Mouse (Mus musculus): ENCODE results near the gene Ccm2l. TPM values are rescaled to one million over a fixed set of nuclear protein-coding genes. Genes with fewer than 3 reads are reported as not detected.

Ccm2l gene
- polyA plus RNA-seq, 1 experiment from 2014 or later: 2.4 TPM

Other genes with a start within 250 kb of the Ccm2l start
- gene Bcl2l1, start 234.2 kb upstream of the Ccm2l start, polyA plus RNA-seq (2015; fragmentation: Nextera tagmentation; extraction: Ambion mirVana): 151 and 153 TPM in 2 replicates
- gene Tpx2, start 218.0 kb upstream of the Ccm2l start, polyA plus RNA-seq (2015; fragmentation: Nextera tagmentation; extraction: Ambion mirVana): 15.1 and 21.3 TPM in 2 replicates
- gene Mylk2, start 154.6 kb upstream of the Ccm2l start, polyA plus RNA-seq (2015; fragmentation: Nextera tagmentation; extraction: Ambion mirVana): not detected in 2 replicates
- gene Foxs1, start 132.7 kb upstream of the Ccm2l start, polyA plus RNA-seq (2015; fragmentation: Nextera tagmentation; extraction: Ambion mirVana): 3.5 and 3.6 TPM in 2 replicates
- 7.8 and 9.9 TPM in 2 replicates for gene Dusp15, start 114.3 kb upstream of the Ccm2l start, polyA plus RNA-seq (2015; fragmentation: Nextera tagmentation; extraction: Ambion mirVana)
- gene Ttll9, start 103.5 kb upstream of the Ccm2l start, polyA plus RNA-seq (2015; fragmentation: Nextera tagmentation; extraction: Ambion mirVana): 4.3 and 4.9 TPM in 2 replicates
- gene Pdrg1, start 50.5 kb upstream of the Ccm2l start, polyA plus RNA-seq (2015; fragmentation: Nextera tagmentation; extraction: Ambion mirVana): 192 and 206 TPM in 2 replicates
- 1.5 and 2.3 TPM in 2 replicates for gene Xkr7, start 34.1 kb upstream of the Ccm2l start, polyA plus RNA-seq (2015; fragmentation: Nextera tagmentation; extraction: Ambion mirVana)
- 2.3 and 3.1 TPM in 2 replicates for gene Hck, start 42.5 kb downstream of the Ccm2l start, polyA plus RNA-seq (2015; fragmentation: Nextera tagmentation; extraction: Ambion mirVana)
- 69.7 and 81.7 TPM in 2 replicates for gene Tm9sf4, start 95.3 kb downstream of the Ccm2l start, polyA plus RNA-seq (2015; fragmentation: Nextera tagmentation; extraction: Ambion mirVana)
- 20.8 and 21.1 TPM in 2 replicates for gene Tspyl3, start 159.5 kb downstream of the Ccm2l start, polyA plus RNA-seq (2015; fragmentation: Nextera tagmentation; extraction: Ambion mirVana)
- 7.1 and 8.3 TPM in 2 replicates for gene Plagl2, start 175.5 kb downstream of the Ccm2l start, polyA plus RNA-seq (2015; fragmentation: Nextera tagmentation; extraction: Ambion mirVana)
- 4.9 and 5.5 TPM in 2 replicates for gene Pofut1, start 175.6 kb downstream of the Ccm2l start, polyA plus RNA-seq (2015; fragmentation: Nextera tagmentation; extraction: Ambion mirVana)
- 16.7 and 17.2 TPM in 2 replicates for gene Kif3b, start 225.5 kb downstream of the Ccm2l start, polyA plus RNA-seq (2015; fragmentation: Nextera tagmentation; extraction: Ambion mirVana)